Mouse (Mus musculus): ENCODE data around the gene Dgcr6. TPM values are rescaled to one million over a fixed set of nuclear protein-coding genes. Genes with fewer than 3 reads are reported as not detected.

Dgcr6 gene
- total and polyA plus RNA-seq, 2 experiments from 2014 or later = 59.5 to 169 TPM

DNA sequence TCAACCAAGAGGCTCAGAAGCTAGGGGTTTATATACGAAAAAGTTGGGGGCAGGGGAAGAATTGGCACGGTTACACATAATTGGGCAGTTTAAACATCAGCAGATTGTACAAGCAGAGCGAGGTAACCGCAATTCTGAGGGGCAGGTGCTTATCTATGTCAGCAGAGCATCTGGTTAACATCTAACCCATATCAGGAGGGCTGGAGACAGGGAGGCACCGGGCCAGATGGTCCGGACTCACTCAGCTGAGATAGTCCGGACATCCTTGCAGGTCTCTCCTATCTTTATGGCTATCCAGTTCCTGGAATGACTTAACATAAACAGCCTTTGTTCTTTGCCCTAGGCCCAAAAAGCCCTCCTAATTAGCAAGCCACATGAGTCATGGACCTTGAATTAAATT is 58.4 kb downstream of the Dgcr6 start:
- Histone ChIP-seq H3K27me3 (ENCODE audit: insufficient read depth, low read length) (no peaks in the 10 kb centered on the region), H3K9ac (replicated peaks; ENCODE audit: low read length) (no peak overlapping the region), H3K4me1 (ENCODE audit: insufficient read depth, low read length) (no peaks in the 10 kb centered on the region), H3K4me2 (ENCODE audit: low read depth, low read length) (no peak overlapping the region), H3K9me3 (ENCODE audit: low read length) (no peaks in the 10 kb centered on the region), H3K27ac (no peak overlapping the region), H3K4me3 (ENCODE audit: low read length) (no peak overlapping the region), H3K36me3 (ENCODE audit: insufficient read depth, low read length) (no peaks in the 10 kb centered on the region)
- 83% methylated on average over 7 of the region's 7 CpGs for WGBS
- TF ChIP-seq CTCF (IDR thresholded peaks at IDR 0.05; ENCODE audit: low read depth) = no peak
- DNase-seq (ENCODE audit: low spot score) = no peak
- no peak for ATAC-seq

DNA sequence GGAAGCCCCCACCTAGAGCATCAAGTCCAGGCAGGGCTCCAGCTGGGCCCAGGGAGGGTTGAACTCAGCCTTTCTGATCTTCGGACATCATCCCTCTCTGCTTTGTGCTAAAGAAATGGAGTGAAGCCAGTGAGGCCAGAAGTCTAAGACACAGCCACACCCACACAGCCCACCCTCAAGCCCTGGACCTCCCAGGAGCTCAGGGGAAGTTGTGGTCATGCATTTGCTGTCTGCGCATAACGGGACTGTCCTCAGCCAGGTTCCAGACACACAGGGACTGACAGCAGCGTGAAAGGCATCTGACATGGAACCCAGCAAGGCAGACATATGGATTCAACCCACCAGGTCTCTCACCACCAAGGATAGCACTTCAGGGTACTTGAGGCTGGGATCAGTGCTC is 63.8 kb downstream of the Dgcr6 start:
- TF ChIP-seq CTCF (IDR thresholded peaks at IDR 0.05; ENCODE audit: low read depth) = no peak
- DNase-seq (ENCODE audit: low spot score) = no peak
- no peak overlapping the region for H3K4me2 ChIP-seq (ENCODE audit: low read depth, low read length)
- H3K9me3 ChIP-seq (ENCODE audit: low read length) = no peaks in the 10 kb centered on the region
- 62% methylated on average over 4 of the region's 4 CpGs for WGBS
- H3K27ac ChIP-seq = no peak overlapping the region
- no peaks in the 10 kb centered on the region for H3K4me1 ChIP-seq (ENCODE audit: insufficient read depth, low read length)
- no peak for ATAC-seq
- no peak overlapping the region for H3K9ac ChIP-seq (replicated peaks; ENCODE audit: low read length)
- H3K36me3 ChIP-seq (ENCODE audit: insufficient read depth, low read length) = no peaks in the 10 kb centered on the region
- no peaks in the 10 kb centered on the region for H3K27me3 ChIP-seq (ENCODE audit: insufficient read depth, low read length)
- no peak overlapping the region for H3K4me3 ChIP-seq (ENCODE audit: low read length)

DNA sequence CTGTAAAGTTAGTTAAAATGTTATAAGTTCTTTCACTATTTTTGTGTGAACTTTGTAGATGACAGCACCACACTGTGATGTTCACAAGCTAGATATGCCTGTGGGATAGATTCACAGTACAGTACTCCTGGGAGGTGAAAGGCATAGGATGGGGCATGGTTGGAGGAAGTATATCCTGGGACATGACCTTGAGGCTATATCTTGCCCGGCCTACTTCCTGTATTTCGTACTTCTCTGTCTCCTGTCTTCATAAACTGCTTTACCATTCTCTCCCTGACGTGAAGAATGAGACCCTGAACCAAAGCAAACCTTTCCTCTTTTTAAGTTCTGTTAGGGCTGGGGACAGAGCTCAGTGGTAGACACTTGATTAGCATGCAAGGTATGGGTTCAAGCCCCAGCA is 65.6 kb downstream of the Dgcr6 start:
- no peaks in the 10 kb centered on the region for H3K27me3 ChIP-seq (ENCODE audit: insufficient read depth, low read length)
- H3K4me1 ChIP-seq (ENCODE audit: insufficient read depth, low read length) = no peaks in the 10 kb centered on the region
- no peak overlapping the region for H3K4me3 ChIP-seq (ENCODE audit: low read length)
- H3K27ac ChIP-seq = no peak overlapping the region
- no peak overlapping the region for H3K4me2 ChIP-seq (ENCODE audit: low read depth, low read length)
- DNase-seq (ENCODE audit: low spot score) (no peak), ATAC-seq (no peak)
- no peaks in the 10 kb centered on the region for H3K36me3 ChIP-seq (ENCODE audit: insufficient read depth, low read length)
- H3K9ac ChIP-seq (replicated peaks; ENCODE audit: low read length) = no peak overlapping the region
- 85% methylated on average over 3 of the region's 3 CpGs for WGBS
- no peak for TF ChIP-seq CTCF (IDR thresholded peaks at IDR 0.05; ENCODE audit: low read depth)
- no peaks in the 10 kb centered on the region for H3K9me3 ChIP-seq (ENCODE audit: low read length)

GRCm38 (mm10) chr16:18119031-18119730 is 66.5 kb downstream of the Dgcr6 start:
- Histone ChIP-seq H3K27me3 (ENCODE audit: insufficient read depth, low read length) (no peaks in the 10 kb centered on the region), H3K27ac (no peak overlapping the region), H3K36me3 (ENCODE audit: insufficient read depth, low read length) (no peaks in the 10 kb centered on the region), H3K4me1 (ENCODE audit: insufficient read depth, low read length) (no peaks in the 10 kb centered on the region), H3K4me2 (ENCODE audit: low read depth, low read length) (no peak overlapping the region), H3K9me3 (ENCODE audit: low read length) (no peaks in the 10 kb centered on the region), H3K4me3 (ENCODE audit: low read length) (no peak overlapping the region), H3K9ac (replicated peaks; ENCODE audit: low read length) (no peak overlapping the region)
- peak; percentile 78 for ATAC-seq
- TF ChIP-seq CTCF (IDR thresholded peaks at IDR 0.05; ENCODE audit: low read depth) = peak; percentile 87
- 20% methylated on average over 8 of the region's 8 CpGs for WGBS
- DNase-seq (ENCODE audit: low spot score) = peak; percentile 76

Other genes with a start within 250 kb of the Dgcr6 start
- 6.1 and 9.1 TPM in 2 replicates for gene B830017H08Rik, start 219.7 kb upstream of the Dgcr6 start, total RNA-seq (2014; rRNA removed)
- 6.3 and 6.4 TPM in 2 replicates for gene B830017H08Rik, start 219.7 kb upstream of the Dgcr6 start, polyA plus RNA-seq (2015; fragmentation: Nextera tagmentation; extraction: Ambion mirVana)
- gene Car15, start 214.5 kb upstream of the Dgcr6 start, total RNA-seq (2014; rRNA removed) = 3.3 and 7.0 TPM in 2 replicates
- gene Car15, start 214.5 kb upstream of the Dgcr6 start, polyA plus RNA-seq (2015; fragmentation: Nextera tagmentation; extraction: Ambion mirVana) = 1.9 TPM in 2 replicates
- 0.42 and 1.3 TPM in 2 replicates for gene Gm20518, start 161.2 kb upstream of the Dgcr6 start, total RNA-seq (2014; rRNA removed)
- 0.11 and 0.20 TPM in 2 replicates for gene Gm20518, start 161.2 kb upstream of the Dgcr6 start, polyA plus RNA-seq (2015; fragmentation: Nextera tagmentation; extraction: Ambion mirVana)
- 0.29 TPM in 1 of 2 replicates, not detected in the other for gene Tssk1, start 158.6 kb upstream of the Dgcr6 start, total RNA-seq (2014; rRNA removed)
- 0.04 TPM in 1 of 2 replicates, not detected in the other for gene Tssk1, start 158.6 kb upstream of the Dgcr6 start, polyA plus RNA-seq (2015; fragmentation: Nextera tagmentation; extraction: Ambion mirVana)
- 181 and 199 TPM in 2 replicates for gene Dgcr2, start 154.3 kb upstream of the Dgcr6 start, total RNA-seq (2014; rRNA removed)
- 83.0 and 88.8 TPM in 2 replicates for gene Dgcr2, start 154.3 kb upstream of the Dgcr6 start, polyA plus RNA-seq (2015; fragmentation: Nextera tagmentation; extraction: Ambion mirVana)
- gene Tssk2, start 154.2 kb upstream of the Dgcr6 start, total RNA-seq (2014; rRNA removed) = not detected in 2 replicates
- gene Tssk2, start 154.2 kb upstream of the Dgcr6 start, polyA plus RNA-seq (2015; fragmentation: Nextera tagmentation; extraction: Ambion mirVana) = not detected in 2 replicates
- gene Ess2, start 141.5 kb upstream of the Dgcr6 start, total RNA-seq (2014; rRNA removed) = 37.7 and 46.3 TPM in 2 replicates
- 38.8 and 40.8 TPM in 2 replicates for gene Ess2, start 141.5 kb upstream of the Dgcr6 start, polyA plus RNA-seq (2015; fragmentation: Nextera tagmentation; extraction: Ambion mirVana)
- 0.21 and 0.61 TPM in 2 replicates for gene Gsc2, start 137.8 kb upstream of the Dgcr6 start, total RNA-seq (2014; rRNA removed)
- 0.76 and 1.0 TPM in 2 replicates for gene Gsc2, start 137.8 kb upstream of the Dgcr6 start, polyA plus RNA-seq (2015; fragmentation: Nextera tagmentation; extraction: Ambion mirVana)
- 228 and 230 TPM in 2 replicates for gene Slc25a1, start 124.6 kb upstream of the Dgcr6 start, total RNA-seq (2014; rRNA removed)
- 150 and 151 TPM in 2 replicates for gene Slc25a1, start 124.6 kb upstream of the Dgcr6 start, polyA plus RNA-seq (2015; fragmentation: Nextera tagmentation; extraction: Ambion mirVana)
- gene Vpreb2, start 72.4 kb upstream of the Dgcr6 start, total RNA-seq (2014; rRNA removed) = not detected in 2 replicates
- not detected in 2 replicates for gene Vpreb2, start 72.4 kb upstream of the Dgcr6 start, polyA plus RNA-seq (2015; fragmentation: Nextera tagmentation; extraction: Ambion mirVana)
- 10.6 and 16.7 TPM in 2 replicates for gene Prodh, start 37.3 kb downstream of the Dgcr6 start, total RNA-seq (2014; rRNA removed)
- gene Prodh, start 37.3 kb downstream of the Dgcr6 start, polyA plus RNA-seq (2015; fragmentation: Nextera tagmentation; extraction: Ambion mirVana) = 7.4 and 8.7 TPM in 2 replicates
- 38.2 and 55.7 TPM in 2 replicates for gene Rtn4r, start 74.8 kb downstream of the Dgcr6 start, total RNA-seq (2014; rRNA removed)
- 20.4 and 23.1 TPM in 2 replicates for gene Rtn4r, start 74.8 kb downstream of the Dgcr6 start, polyA plus RNA-seq (2015; fragmentation: Nextera tagmentation; extraction: Ambion mirVana)
- gene Ccdc188, start 165.0 kb downstream of the Dgcr6 start, total RNA-seq (2014; rRNA removed) = not detected in 2 replicates
- gene Ccdc188, start 165.0 kb downstream of the Dgcr6 start, polyA plus RNA-seq (2015; fragmentation: Nextera tagmentation; extraction: Ambion mirVana) = not detected in 2 replicates
- 32.0 and 34.0 TPM in 2 replicates for gene Zdhhc8, start 182.3 kb downstream of the Dgcr6 start, total RNA-seq (2014; rRNA removed)
- gene Zdhhc8, start 182.3 kb downstream of the Dgcr6 start, polyA plus RNA-seq (2015; fragmentation: Nextera tagmentation; extraction: Ambion mirVana) = 13.3 and 14.5 TPM in 2 replicates
- 61.4 and 65.1 TPM in 2 replicates for gene Trmt2a, start 195.8 kb downstream of the Dgcr6 start, total RNA-seq (2014; rRNA removed)
- gene Trmt2a, start 195.8 kb downstream of the Dgcr6 start, polyA plus RNA-seq (2015; fragmentation: Nextera tagmentation; extraction: Ambion mirVana) = 60.9 and 67.8 TPM in 2 replicates
- 110 and 127 TPM in 2 replicates for gene Ranbp1, start 195.9 kb downstream of the Dgcr6 start, total RNA-seq (2014; rRNA removed)
- gene Ranbp1, start 195.9 kb downstream of the Dgcr6 start, polyA plus RNA-seq (2015; fragmentation: Nextera tagmentation; extraction: Ambion mirVana) = 426 and 453 TPM in 2 replicates
- gene Gm49776, start 205.5 kb downstream of the Dgcr6 start, total RNA-seq (2014; rRNA removed) = not detected in 2 replicates
- gene Gm49776, start 205.5 kb downstream of the Dgcr6 start, polyA plus RNA-seq (2015; fragmentation: Nextera tagmentation; extraction: Ambion mirVana) = 1.1 and 3.1 TPM in 2 replicates
- 39.9 and 43.4 TPM in 2 replicates for gene Dgcr8, start 236.4 kb downstream of the Dgcr6 start, total RNA-seq (2014; rRNA removed)
- 19.1 and 20.8 TPM in 2 replicates for gene Dgcr8, start 236.4 kb downstream of the Dgcr6 start, polyA plus RNA-seq (2015; fragmentation: Nextera tagmentation; extraction: Ambion mirVana)

Data from hindbrain, postnatal 0 days (tissue).